Mouse (Mus musculus) left cerebral cortex, adult 18-20 months (tissue): ENCODE data around the gene Serp2. TPM values are rescaled to one million over a fixed set of nuclear protein-coding genes. Genes with fewer than 3 reads are reported as not detected.
"Not testable (repeated sequence)": the region's sequence is repeated elsewhere in the genome, so short reads cannot be mapped to it uniquely, and the experiment has no call there.

Experiments
- DNase-seq, 2 experiments: peaks; one replicate each; pipeline ENCODE4 v3.0.0; 2021 to 2022; ENCODE audit warnings: low spot score in 2 of 2, mixed read lengths in 1 of 2
- total RNA-seq, 2 experiments: library from RNA; stranded (reverse); gene quantifications; 2 replicates each; pipeline ENCODE4 v1.2.3; 2021

Serp2 gene
- total RNA-seq, 2 experiments from 2014 or later = 180 to 192 TPM

- no peak for DNase-seq
Observed at GRCm38 (mm10) chr14:76577840-76578239, 21.2 kb upstream of the Serp2 start.

DNA sequence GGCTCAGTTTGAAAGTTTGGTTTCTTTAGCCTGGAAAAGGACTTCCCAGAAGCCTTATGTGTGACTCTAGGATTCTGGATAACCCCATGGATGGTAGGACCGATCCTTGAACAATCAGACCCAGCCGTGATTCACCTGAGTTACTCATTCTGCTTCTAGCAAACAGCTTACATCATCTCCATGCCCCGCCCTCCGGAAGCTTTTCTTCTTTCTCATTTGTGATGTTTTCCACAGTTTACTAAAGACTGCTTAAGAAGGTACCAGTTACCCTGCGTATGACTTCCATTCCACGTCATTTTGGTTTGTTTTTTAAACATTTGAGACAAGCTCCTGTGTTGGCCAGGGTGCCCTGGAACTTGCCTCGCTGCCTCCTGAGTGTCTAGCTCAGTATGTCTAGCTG, 13.6 kb upstream of the Serp2 start:
- no peak for DNase-seq

DNA sequence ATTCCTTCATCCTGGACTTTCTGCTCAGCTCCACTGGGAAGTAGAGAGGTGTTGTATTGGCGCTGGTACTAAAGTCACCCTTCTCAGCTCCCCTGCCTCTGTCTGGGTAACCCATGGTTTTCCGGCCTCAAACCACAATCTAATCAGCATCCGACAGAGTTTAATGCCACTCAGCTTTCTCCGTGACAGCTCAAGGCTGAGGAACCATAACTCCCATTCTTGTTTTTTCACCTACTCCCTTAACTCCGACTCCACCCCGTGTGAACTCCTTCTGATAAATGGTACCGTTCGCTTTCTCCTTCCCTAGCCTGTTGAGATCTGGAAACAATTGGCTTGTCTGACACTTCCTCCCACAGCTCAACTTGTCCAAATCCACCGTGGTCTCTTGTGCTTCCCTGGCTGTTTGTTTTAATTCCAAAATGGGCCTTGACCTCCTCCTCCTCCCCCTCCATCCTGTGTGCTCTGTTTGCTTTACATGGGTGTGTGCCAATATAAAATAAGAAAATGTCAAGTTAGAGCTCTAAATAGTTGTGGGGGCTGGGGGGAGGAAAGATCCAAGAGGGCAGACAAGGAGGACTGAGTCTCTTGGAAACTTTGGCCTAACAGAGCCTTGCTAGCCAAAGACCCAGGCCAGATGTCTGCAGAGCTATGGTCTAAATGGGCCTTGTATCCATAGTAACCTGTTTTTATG, 12.7 kb upstream of the Serp2 start:
- no peak for DNase-seq

DNA sequence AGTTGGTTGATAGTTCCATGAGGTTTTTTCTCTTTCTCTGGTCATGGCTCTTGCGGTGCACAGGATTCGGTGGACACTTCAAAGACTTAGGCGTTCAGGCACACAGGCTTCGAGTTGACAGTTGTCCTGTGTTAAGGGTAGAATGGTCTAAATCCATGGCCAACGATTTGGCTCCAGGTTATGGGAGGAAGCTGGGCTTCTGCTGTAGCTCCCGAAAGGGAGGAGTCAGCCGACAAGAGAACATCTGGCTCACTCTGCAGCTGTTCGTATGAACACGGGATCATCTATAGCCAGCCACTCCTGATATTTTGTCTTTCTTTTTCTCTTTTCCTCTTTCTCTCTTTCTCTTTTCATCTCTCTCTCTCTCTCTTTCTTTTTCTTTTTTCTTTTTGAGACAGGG, 11.9 kb upstream of the Serp2 start:
- DNase-seq = no peak

- no peak for DNase-seq
Observed at GRCm38 (mm10) chr14:76567280-76567679, 10.6 kb upstream of the Serp2 start.

- no peak for DNase-seq
Observed at GRCm38 (mm10) chr14:76566711-76567110, 10.0 kb upstream of the Serp2 start.

GRCm38 (mm10) chr14:76566193-76566592, 9.5 kb upstream of the Serp2 start:
- DNase-seq = no peak

- DNase-seq = no peak
Observed at GRCm38 (mm10) chr14:76559208-76559607, 2.5 kb upstream of the Serp2 start.

GRCm38 (mm10) chr14:76558171-76558570, 1.5 kb upstream of the Serp2 start:
- DNase-seq = not testable (repeated sequence)

- DNase-seq = peak; percentile 64 to 75
Observed at GRCm38 (mm10) chr14:76556031-76556851, 448 bp downstream of the Serp2 start.

DNA sequence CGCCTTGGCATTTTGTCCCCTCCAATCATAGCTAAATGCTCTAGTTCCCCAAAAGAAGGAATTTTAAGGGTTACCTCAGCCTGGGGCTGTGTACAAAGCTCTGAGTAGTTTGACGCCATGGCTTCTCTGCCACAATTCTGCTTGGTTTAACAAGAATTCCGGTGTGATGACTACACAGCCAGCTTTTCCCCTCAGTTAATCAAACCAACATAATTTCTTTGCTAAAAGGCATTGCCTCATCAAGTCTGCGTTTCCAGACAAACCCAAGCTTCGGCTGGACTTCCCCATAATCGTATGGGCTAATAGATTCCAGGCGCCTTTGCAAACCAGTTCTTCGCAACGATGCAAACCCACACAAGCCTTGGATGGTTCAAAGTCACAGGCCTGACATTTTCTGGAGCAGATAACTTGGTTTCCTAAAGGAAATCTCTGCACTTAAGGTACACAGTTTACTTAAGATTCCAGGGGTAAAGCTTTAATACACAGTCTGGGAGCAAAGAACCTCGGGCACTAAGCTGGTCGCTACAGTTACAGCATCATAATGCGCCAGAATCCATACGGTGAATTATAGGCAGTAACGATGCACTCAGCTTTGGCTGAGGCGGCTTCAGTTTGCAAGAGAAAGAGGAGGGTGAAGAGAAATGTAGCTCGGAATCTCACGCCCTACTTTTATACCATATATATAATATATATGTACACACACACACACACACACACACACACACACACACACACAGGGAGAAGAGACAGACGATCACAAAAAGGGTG, 1.2 kb downstream of the Serp2 start:
- peak in 1 of 2 experiments; percentile 11 for DNase-seq

- no peak for DNase-seq
Observed at GRCm38 (mm10) chr14:76544136-76544535, 12.6 kb downstream of the Serp2 start.

DNA sequence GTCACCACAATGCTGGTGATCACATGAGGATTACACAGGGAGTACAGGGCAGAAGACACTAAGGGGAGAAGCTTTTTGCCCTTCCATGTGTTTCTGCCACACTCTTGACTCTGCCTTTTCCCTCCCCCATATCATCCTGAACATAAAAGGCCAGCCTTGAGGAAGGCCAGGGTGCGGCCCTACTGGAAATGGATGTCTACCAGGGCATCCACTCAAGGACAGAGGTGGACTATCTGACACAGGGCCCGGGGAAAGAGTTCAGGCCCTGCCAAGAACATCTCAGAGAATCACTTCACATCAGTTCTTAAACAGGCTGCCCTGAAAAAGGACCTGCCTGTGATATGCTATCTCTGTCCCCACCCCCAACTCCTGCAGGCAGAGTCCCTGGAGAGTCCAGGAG, 15.3 kb downstream of the Serp2 start:
- DNase-seq = no peak

- DNase-seq = peak in 1 of 2 experiments; percentile 21
Observed at GRCm38 (mm10) chr14:76540005-76540670, 16.6 kb downstream of the Serp2 start.

- DNase-seq = no peak
Observed at GRCm38 (mm10) chr14:76536921-76537320, 19.8 kb downstream of the Serp2 start.

DNA sequence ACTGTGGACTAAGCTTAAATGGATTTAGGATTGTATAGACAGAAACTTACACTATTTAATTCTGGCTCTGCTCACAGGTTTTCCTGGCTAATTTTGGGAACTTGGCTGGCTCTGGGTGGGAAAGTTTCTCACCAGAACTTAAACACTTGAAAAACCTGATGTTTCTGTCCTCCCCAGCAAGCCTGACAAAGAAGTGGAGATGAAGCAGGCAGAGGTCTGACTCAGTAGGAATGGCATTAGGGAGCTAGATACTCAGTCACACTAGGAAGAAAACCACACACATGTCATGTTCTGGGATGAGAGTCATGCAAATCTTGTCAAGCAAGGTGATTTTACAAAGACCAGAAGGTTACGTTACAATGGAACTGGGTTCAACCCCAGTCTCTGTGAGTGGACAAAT, 21.6 kb downstream of the Serp2 start:
- DNase-seq = no peak

GRCm38 (mm10) chr14:76533170-76533815, 23.4 kb downstream of the Serp2 start:
- DNase-seq = no peak

GRCm38 (mm10) chr14:76532257-76533169, 24.2 kb downstream of the Serp2 start:
- no peak for DNase-seq

- DNase-seq = no peak
Observed at GRCm38 (mm10) chr14:76531027-76531660, 25.5 kb downstream of the Serp2 start.
